Mouse (Mus musculus): ENCODE results near the gene Clec2l. TPM values are rescaled to one million over a fixed set of nuclear protein-coding genes. Genes with fewer than 3 reads are reported as not detected.

Gene Clec2l
- polyA plus RNA-seq, 2 experiments = 0.09 TPM; not detected in 1

GRCm38 (mm10) chr6:38627081-38627480 lies 35.8 kb upstream of the Clec2l start:
- WGBS (ENCODE audit: insufficient replicate concordance) = 88% methylated on average over 4 of the region's 4 CpGs
- no peak overlapping the region for H3K4me3 ChIP-seq (ENCODE audit: insufficient read depth in 1 of 2, low read depth in 2 of 2, low read length in 2 of 2)
- DNase-seq (ENCODE audit: low read depth in 3 of 3, low spot score in 3 of 3) = no peak
- no peaks in the 10 kb centered on the region for H3K27me3 ChIP-seq (ENCODE audit: control insufficient read depth, insufficient read depth, low read length)
- H3K9me3 ChIP-seq (ENCODE audit: control insufficient read depth, low read length) = no peaks in the 10 kb centered on the region
- ATAC-seq (ENCODE audit: insufficient read depth) = no peak
- no peak overlapping the region for H3K9ac ChIP-seq (replicated peaks)
- TF ChIP-seq EP300 (IDR thresholded peaks at IDR 0.05; ENCODE audit: low read depth) (no peak), CTCF (IDR thresholded peaks at IDR 0.05; ENCODE audit: low read depth) (no peak)
- peaks cover 8 to 17% of the 10 kb centered on the region in 2 experiments; a peak in 3 of 4 replicates for H3K4me1 ChIP-seq (replicated peaks; ENCODE audit: control insufficient read depth in 2 of 2, insufficient read depth in 2 of 2, low read length in 1 of 2)
- H3K36me3 ChIP-seq (replicated peaks; ENCODE audit: control insufficient read depth, insufficient read depth, low read depth) = peaks cover 3% of the 10 kb centered on the region; the same call in 1 of the 2 replicates
- no peak overlapping the region for H3K27ac ChIP-seq
- no peak overlapping the region for H3K4me2 ChIP-seq (ENCODE audit: low read depth)

- 73% methylated on average over 4 of the region's 4 CpGs for WGBS (ENCODE audit: insufficient replicate concordance)
- DNase-seq (ENCODE audit: low read depth in 3 of 3, low spot score in 3 of 3) = no peak
- Histone ChIP-seq H3K4me3 (ENCODE audit: insufficient read depth in 1 of 2, low read depth in 2 of 2, low read length in 2 of 2) (no peak overlapping the region), H3K27ac (no peak overlapping the region), H3K4me2 (ENCODE audit: low read depth) (no peak overlapping the region), H3K27me3 (ENCODE audit: control insufficient read depth, insufficient read depth, low read length) (no peaks in the 10 kb centered on the region), H3K36me3 (replicated peaks; ENCODE audit: control insufficient read depth, insufficient read depth, low read depth) (peaks cover 3% of the 10 kb centered on the region; the same call in 1 of the 2 replicates), H3K4me1 (replicated peaks; ENCODE audit: control insufficient read depth in 2 of 2, insufficient read depth in 2 of 2, low read length in 1 of 2) (peaks cover 8 to 14% of the 10 kb centered on the region in 2 experiments; a peak in 3 of 4 replicates), H3K9ac (replicated peaks) (no peak overlapping the region), H3K9me3 (ENCODE audit: control insufficient read depth, low read length) (no peaks in the 10 kb centered on the region)
- ATAC-seq (ENCODE audit: insufficient read depth) = no peak
- no peak for TF ChIP-seq CTCF (IDR thresholded peaks at IDR 0.05; ENCODE audit: low read depth)
- TF ChIP-seq EP300 (IDR thresholded peaks at IDR 0.05; ENCODE audit: low read depth) = no peak
These were observed 35.4 kb upstream of the Clec2l start for GRCm38 (mm10) chr6:38627486-38627885.

GRCm38 (mm10) chr6:38629556-38629955 lies 33.3 kb upstream of the Clec2l start:
- Histone ChIP-seq H3K4me3 (ENCODE audit: insufficient read depth in 1 of 2, low read depth in 2 of 2, low read length in 2 of 2) (no peak overlapping the region), H3K27ac (no peak overlapping the region), H3K36me3 (replicated peaks; ENCODE audit: control insufficient read depth, insufficient read depth, low read depth) (no peaks in the 10 kb centered on the region), H3K27me3 (ENCODE audit: control insufficient read depth, insufficient read depth, low read length) (peaks cover 10% of the 10 kb centered on the region), H3K9ac (replicated peaks) (no peak overlapping the region), H3K4me1 (replicated peaks; ENCODE audit: control insufficient read depth in 2 of 2, insufficient read depth in 2 of 2, low read length in 1 of 2) (no peaks in the 10 kb centered on the region), H3K4me2 (ENCODE audit: low read depth) (no peak overlapping the region), H3K9me3 (ENCODE audit: control insufficient read depth, low read length) (no peaks in the 10 kb centered on the region)
- no peak for TF ChIP-seq EP300 (IDR thresholded peaks at IDR 0.05; ENCODE audit: low read depth)
- no peak for DNase-seq (ENCODE audit: low read depth in 3 of 3, low spot score in 3 of 3)
- WGBS (ENCODE audit: insufficient replicate concordance) = 69% methylated on average over 1 of the region's 1 CpGs
- no peak for ATAC-seq (ENCODE audit: insufficient read depth)

- Histone ChIP-seq H3K9ac (replicated peaks) (no peak overlapping the region), H3K4me3 (ENCODE audit: insufficient read depth in 1 of 2, low read depth in 2 of 2, low read length in 2 of 2) (no peak overlapping the region)
- WGBS (ENCODE audit: insufficient replicate concordance) = 77% methylated on average over 2 of the region's 2 CpGs
These were observed 30.0 kb upstream of the Clec2l start for GRCm38 (mm10) chr6:38632826-38633225.

GRCm38 (mm10) chr6:38634461-38634860 lies 28.4 kb upstream of the Clec2l start:
- no peaks in the 10 kb centered on the region for H3K9me3 ChIP-seq (ENCODE audit: control insufficient read depth, low read length)
- H3K27me3 ChIP-seq (ENCODE audit: control insufficient read depth, insufficient read depth, low read length) = peaks cover 56% of the 10 kb centered on the region
- no peak overlapping the region for H3K4me3 ChIP-seq (ENCODE audit: insufficient read depth in 1 of 2, low read depth in 2 of 2, low read length in 2 of 2)
- H3K4me1 ChIP-seq (replicated peaks; ENCODE audit: control insufficient read depth in 2 of 2, insufficient read depth in 2 of 2, low read length in 1 of 2) = 0 out of 4 replicates have a peak, but pooled peaks cover 0 to 2% of the 10 kb centered on the region in 2 experiments
- DNase-seq (ENCODE audit: low read depth in 3 of 3, low spot score in 3 of 3) (no peak), ATAC-seq (ENCODE audit: insufficient read depth) (no peak)
- 61% methylated on average over 8 of the region's 8 CpGs for WGBS (ENCODE audit: insufficient replicate concordance)
- no peak overlapping the region for H3K9ac ChIP-seq (replicated peaks)
- H3K4me2 ChIP-seq (ENCODE audit: low read depth) = no peak overlapping the region
- H3K27ac ChIP-seq = no peak overlapping the region
- TF ChIP-seq CTCF (IDR thresholded peaks at IDR 0.05; ENCODE audit: low read depth) = no peak
- no peak for TF ChIP-seq EP300 (IDR thresholded peaks at IDR 0.05; ENCODE audit: low read depth)
- no peaks in the 10 kb centered on the region for H3K36me3 ChIP-seq (replicated peaks; ENCODE audit: control insufficient read depth, insufficient read depth, low read depth)

More at GRCm38 (mm10) chr6:38632826-38633225, 30.0 kb upstream of the Clec2l start:
- no peaks in the 10 kb centered on the region for H3K36me3 ChIP-seq (replicated peaks; ENCODE audit: control insufficient read depth, insufficient read depth, low read depth)
- ATAC-seq (ENCODE audit: insufficient read depth) = no peak
- TF ChIP-seq EP300 (IDR thresholded peaks at IDR 0.05; ENCODE audit: low read depth) (no peak), CTCF (IDR thresholded peaks at IDR 0.05; ENCODE audit: low read depth) (no peak)
- peaks cover 43% of the 10 kb centered on the region for H3K27me3 ChIP-seq (ENCODE audit: control insufficient read depth, insufficient read depth, low read length)
- H3K4me2 ChIP-seq (ENCODE audit: low read depth) = no peak overlapping the region
- H3K27ac ChIP-seq = no peak overlapping the region
- 0 out of 4 replicates have a peak, but pooled peaks cover 0 to 2% of the 10 kb centered on the region in 2 experiments for H3K4me1 ChIP-seq (replicated peaks; ENCODE audit: control insufficient read depth in 2 of 2, insufficient read depth in 2 of 2, low read length in 1 of 2)
- DNase-seq (ENCODE audit: low read depth in 3 of 3, low spot score in 3 of 3) = no peak
- no peaks in the 10 kb centered on the region for H3K9me3 ChIP-seq (ENCODE audit: control insufficient read depth, low read length)
